Mouse (Mus musculus) erythroid progenitor cell, adult 5-6 weeks (primary cell): Measurements from ENCODE around the gene Slc26a10. TPM values are rescaled to one million over a fixed set of nuclear protein-coding genes. Genes with fewer than 3 reads are reported as not detected.
"Not testable (repeated sequence)": the region's sequence is repeated elsewhere in the genome, so short reads cannot be mapped to it uniquely, and the experiment has no call there.

Experiments used
- ATAC-seq: replicated peaks from 2 replicates; pipeline ENCODE4 v1.8.0; 2016; ENCODE audit warnings: moderate number of reproducible peaks, mild to moderate bottlenecking, moderate TSS enrichment, inconsistent platforms; ENCODE audit not compliant: poor library complexity, low FRiP score, severe bottlenecking
- total RNA-seq, 2 experiments: library from RNA; stranded (forward) in 1 of 2; stranded (reverse) in 1 of 2; fragments of 150-400 nt in 1 of 2; fragments of 186-747, 209-891 nt in 1 of 2; gene quantifications; 2 replicates each; pipeline versions ENCODE4 v1.2.3 to v1.2.4; 2015 to 2017; ENCODE audit warnings: low replicate concordance in 2 of 2

Gene Slc26a10
- total RNA-seq, 2 experiments from 2014 or later = not detected

GRCm38 (mm10) chr10:127140971-127141370 lies 39.5 kb downstream of the Slc26a10 start:
- ATAC-seq = no peak

- no peak for ATAC-seq
These were observed 41.9 kb downstream of the Slc26a10 start for GRCm38 (mm10) chr10:127138328-127139141.

- no peak for ATAC-seq
These were observed 42.5 kb downstream of the Slc26a10 start for GRCm38 (mm10) chr10:127137896-127138295.

- no peak for ATAC-seq
These were observed 43.9 kb downstream of the Slc26a10 start for GRCm38 (mm10) chr10:127136510-127136909.

- peak; percentile 73 for ATAC-seq
These were observed 45.2 kb downstream of the Slc26a10 start for GRCm38 (mm10) chr10:127135118-127135836.

- not testable (repeated sequence) for ATAC-seq
These were observed 45.9 kb downstream of the Slc26a10 start for GRCm38 (mm10) chr10:127134394-127135035.

- no peak for ATAC-seq
These were observed 48.0 kb downstream of the Slc26a10 start for GRCm38 (mm10) chr10:127132469-127132868.

- no peak for ATAC-seq
These were observed 51.0 kb downstream of the Slc26a10 start for GRCm38 (mm10) chr10:127129431-127129830.

GRCm38 (mm10) chr10:127127711-127128279 lies 52.6 kb downstream of the Slc26a10 start:
- ATAC-seq = no peak

GRCm38 (mm10) chr10:127126579-127126978 lies 53.9 kb downstream of the Slc26a10 start:
- ATAC-seq = no peak

GRCm38 (mm10) chr10:127125210-127126001 lies 55.0 kb downstream of the Slc26a10 start:
- no peak for ATAC-seq

GRCm38 (mm10) chr10:127123436-127123805 lies 57.0 kb downstream of the Slc26a10 start:
- peak; percentile 40 for ATAC-seq

GRCm38 (mm10) chr10:127122784-127123435 lies 57.5 kb downstream of the Slc26a10 start:
- ATAC-seq = peak; percentile 69

- no peak for ATAC-seq
These were observed 58.4 kb downstream of the Slc26a10 start for GRCm38 (mm10) chr10:127122018-127122417.

Other genes starting within 250 kb of the Slc26a10 start
- 18.0 and 19.7 TPM in 2 replicates for gene Ctdsp2, start 201.9 kb downstream of the Slc26a10 start, total RNA-seq (2015; ENCODE audit: low replicate concordance)
- gene Ctdsp2, start 201.9 kb downstream of the Slc26a10 start, total RNA-seq (2017; ENCODE audit: low replicate concordance) = 8.5 and 10.3 TPM in 2 replicates
- gene Avil, start 179.9 kb downstream of the Slc26a10 start, total RNA-seq (2015; ENCODE audit: low replicate concordance) = not detected in 2 replicates
- gene Avil, start 179.9 kb downstream of the Slc26a10 start, total RNA-seq (2017; ENCODE audit: low replicate concordance) = not detected in 2 replicates
- 12.6 and 14.4 TPM in 2 replicates for gene Tsfm, start 149.8 kb downstream of the Slc26a10 start, total RNA-seq (2015; ENCODE audit: low replicate concordance)
- gene Tsfm, start 149.8 kb downstream of the Slc26a10 start, total RNA-seq (2017; ENCODE audit: low replicate concordance) = 4.2 and 6.5 TPM in 2 replicates
- 3.4 and 6.5 TPM in 2 replicates for gene Mettl1, start 139.2 kb downstream of the Slc26a10 start, total RNA-seq (2015; ENCODE audit: low replicate concordance)
- gene Mettl1, start 139.2 kb downstream of the Slc26a10 start, total RNA-seq (2017; ENCODE audit: low replicate concordance) = 0.23 and 1.9 TPM in 2 replicates
- gene Eef1akmt3, start 139.1 kb downstream of the Slc26a10 start, total RNA-seq (2015; ENCODE audit: low replicate concordance) = not detected in 2 replicates
- gene Eef1akmt3, start 139.1 kb downstream of the Slc26a10 start, total RNA-seq (2017; ENCODE audit: low replicate concordance) = not detected in 2 replicates
- not detected in 2 replicates for gene Cyp27b1, start 132.4 kb downstream of the Slc26a10 start, total RNA-seq (2015; ENCODE audit: low replicate concordance)
- gene Cyp27b1, start 132.4 kb downstream of the Slc26a10 start, total RNA-seq (2017; ENCODE audit: low replicate concordance) = not detected in 2 replicates
- not detected in 2 replicates for gene March9, start 120.5 kb downstream of the Slc26a10 start, total RNA-seq (2015; ENCODE audit: low replicate concordance)
- not detected in 2 replicates for gene March9, start 120.5 kb downstream of the Slc26a10 start, total RNA-seq (2017; ENCODE audit: low replicate concordance)
- 84.3 and 107 TPM in 2 replicates for gene Cdk4, start 117.1 kb downstream of the Slc26a10 start, total RNA-seq (2015; ENCODE audit: low replicate concordance)
- 42.7 and 99.2 TPM in 2 replicates for gene Cdk4, start 117.1 kb downstream of the Slc26a10 start, total RNA-seq (2017; ENCODE audit: low replicate concordance)
- 13.0 and 18.0 TPM in 2 replicates for gene Tspan31, start 110.4 kb downstream of the Slc26a10 start, total RNA-seq (2015; ENCODE audit: low replicate concordance)
- gene Tspan31, start 110.4 kb downstream of the Slc26a10 start, total RNA-seq (2017; ENCODE audit: low replicate concordance) = 6.6 and 8.5 TPM in 2 replicates
- 1.1 and 3.8 TPM in 2 replicates for gene Agap2, start 105.4 kb downstream of the Slc26a10 start, total RNA-seq (2015; ENCODE audit: low replicate concordance)
- gene Agap2, start 105.4 kb downstream of the Slc26a10 start, total RNA-seq (2017; ENCODE audit: low replicate concordance) = 2.2 and 51.8 TPM in 2 replicates
- 36.5 and 37.5 TPM in 2 replicates for gene Os9, start 59.5 kb downstream of the Slc26a10 start, total RNA-seq (2015; ENCODE audit: low replicate concordance)
- 57.2 and 70.0 TPM in 2 replicates for gene Os9, start 59.5 kb downstream of the Slc26a10 start, total RNA-seq (2017; ENCODE audit: low replicate concordance)
- gene B4galnt1, start 15.4 kb downstream of the Slc26a10 start, total RNA-seq (2015; ENCODE audit: low replicate concordance) = 25.2 and 34.2 TPM in 2 replicates
- gene B4galnt1, start 15.4 kb downstream of the Slc26a10 start, total RNA-seq (2017; ENCODE audit: low replicate concordance) = 10.7 and 14.0 TPM in 2 replicates
- gene Arhgef25, start 9.4 kb upstream of the Slc26a10 start, total RNA-seq (2015; ENCODE audit: low replicate concordance) = 0.72 TPM in 1 of 2 replicates, not detected in the other
- 0.13 and 10.1 TPM in 2 replicates for gene Arhgef25, start 9.4 kb upstream of the Slc26a10 start, total RNA-seq (2017; ENCODE audit: low replicate concordance)
- 18.9 and 22.0 TPM in 2 replicates for gene Dtx3, start 15.1 kb upstream of the Slc26a10 start, total RNA-seq (2015; ENCODE audit: low replicate concordance)
- 6.3 and 11.9 TPM in 2 replicates for gene Dtx3, start 15.1 kb upstream of the Slc26a10 start, total RNA-seq (2017; ENCODE audit: low replicate concordance)
- 31.4 and 61.6 TPM in 2 replicates for gene Pip4k2c, start 30.9 kb upstream of the Slc26a10 start, total RNA-seq (2015; ENCODE audit: low replicate concordance)
- gene Pip4k2c, start 30.9 kb upstream of the Slc26a10 start, total RNA-seq (2017; ENCODE audit: low replicate concordance) = 37.8 and 46.2 TPM in 2 replicates
- gene Kif5a, start 82.7 kb upstream of the Slc26a10 start, total RNA-seq (2015; ENCODE audit: low replicate concordance) = not detected in 2 replicates
- not detected in 2 replicates for gene Kif5a, start 82.7 kb upstream of the Slc26a10 start, total RNA-seq (2017; ENCODE audit: low replicate concordance)
- gene Dctn2, start 85.7 kb upstream of the Slc26a10 start, total RNA-seq (2015; ENCODE audit: low replicate concordance) = 72.9 and 75.0 TPM in 2 replicates
- gene Dctn2, start 85.7 kb upstream of the Slc26a10 start, total RNA-seq (2017; ENCODE audit: low replicate concordance) = 64.0 and 70.5 TPM in 2 replicates
- 55.8 and 69.6 TPM in 2 replicates for gene Mbd6, start 108.4 kb upstream of the Slc26a10 start, total RNA-seq (2015; ENCODE audit: low replicate concordance)
- 10.7 and 15.0 TPM in 2 replicates for gene Mbd6, start 108.4 kb upstream of the Slc26a10 start, total RNA-seq (2017; ENCODE audit: low replicate concordance)
- 68.5 and 80.9 TPM in 2 replicates for gene Mars, start 131.1 kb upstream of the Slc26a10 start, total RNA-seq (2015; ENCODE audit: low replicate concordance)
- gene Mars, start 131.1 kb upstream of the Slc26a10 start, total RNA-seq (2017; ENCODE audit: low replicate concordance) = 86.0 and 98.9 TPM in 2 replicates
- 18.0 and 18.9 TPM in 2 replicates for gene Arhgap9, start 141.3 kb upstream of the Slc26a10 start, total RNA-seq (2015; ENCODE audit: low replicate concordance)
- gene Arhgap9, start 141.3 kb upstream of the Slc26a10 start, total RNA-seq (2017; ENCODE audit: low replicate concordance) = 6.4 and 15.4 TPM in 2 replicates
- not detected in 2 replicates for gene Gli1, start 161.3 kb upstream of the Slc26a10 start, total RNA-seq (2015; ENCODE audit: low replicate concordance)
- gene Gli1, start 161.3 kb upstream of the Slc26a10 start, total RNA-seq (2017; ENCODE audit: low replicate concordance) = not detected in 2 replicates
- gene Inhbe, start 173.8 kb upstream of the Slc26a10 start, total RNA-seq (2015; ENCODE audit: low replicate concordance) = not detected in 2 replicates
- not detected in 2 replicates for gene Inhbe, start 173.8 kb upstream of the Slc26a10 start, total RNA-seq (2017; ENCODE audit: low replicate concordance)
- gene Inhbc, start 189.8 kb upstream of the Slc26a10 start, total RNA-seq (2015; ENCODE audit: low replicate concordance) = not detected in 2 replicates
- gene Inhbc, start 189.8 kb upstream of the Slc26a10 start, total RNA-seq (2017; ENCODE audit: low replicate concordance) = not detected in 2 replicates
- gene R3hdm2, start 199.7 kb upstream of the Slc26a10 start, total RNA-seq (2015; ENCODE audit: low replicate concordance) = 34.4 and 56.9 TPM in 2 replicates
- gene R3hdm2, start 199.7 kb upstream of the Slc26a10 start, total RNA-seq (2017; ENCODE audit: low replicate concordance) = 22.6 and 52.5 TPM in 2 replicates